Mouse (Mus musculus) midbrain, embryonic 14.5 days (tissue): ENCODE results near the gene Pcnt. TPM values are rescaled to one million over a fixed set of nuclear protein-coding genes. Genes with fewer than 3 reads are reported as not detected.

Source experiments
- ATAC-seq: fragments of 200-750 bp; cut with Nextera tagmentation; 2 replicates; pipeline ENCODE4 v1.8.0; 2017; ENCODE audit warnings: moderate number of reproducible peaks, moderate library complexity; ENCODE audit not compliant: low FRiP score, low TSS enrichment
- DNase-seq: peaks from one replicate; pipeline ENCODE4 v3.0.0-alpha.2; 2015
- H3K27ac ChIP-seq: fragments of 300-500 bp; sonication (generic); replicated peaks from 2 replicates; pipeline ENCODE4 v1.5.1; 2014; ENCODE audit warnings: mild to moderate bottlenecking, low read depth, low read length, moderate library complexity
- H3K27me3 ChIP-seq: fragments of 300-500 bp; sonication (generic); 2 replicates; pipeline ENCODE4 v1.6.1; 2014; ENCODE audit warnings: low read length, control low read depth, mixed read lengths; ENCODE audit not compliant: control insufficient read depth, insufficient read depth
- H3K36me3 ChIP-seq: fragments of 300-500 bp; sonication (generic); 2 replicates; pipeline ENCODE4 v1.6.1; 2014; ENCODE audit warnings: low read length, control low read depth; ENCODE audit not compliant: control insufficient read depth, insufficient read depth
- H3K4me1 ChIP-seq: fragments of 300-500 bp; sonication (generic); 2 replicates; pipeline ENCODE4 v1.6.1; 2014; ENCODE audit warnings: mild to moderate bottlenecking, antibody characterized with exemption, low read length, control low read depth; ENCODE audit not compliant: control insufficient read depth, insufficient read depth
- H3K4me2 ChIP-seq: fragments of 300-500 bp; sonication (generic); 2 replicates; pipeline ENCODE4 v1.6.1; 2014; ENCODE audit warnings: mild to moderate bottlenecking, low read length, moderate library complexity
- H3K4me3 ChIP-seq: fragments of 300-500 bp; sonication (generic); replicated peaks from 2 replicates; pipeline ENCODE4 v1.5.1; 2014; ENCODE audit warnings: low read depth, low read length
- H3K9ac ChIP-seq: fragments of 300-500 bp; sonication (generic); replicated peaks from 2 replicates; pipeline ENCODE4 v1.6.1; 2014; ENCODE audit warnings: mild to moderate bottlenecking, low read length, moderate library complexity
- H3K9me3 ChIP-seq: fragments of 300-500 bp; sonication (generic); 2 replicates; pipeline ENCODE4 v1.6.1; 2016; ENCODE audit warnings: low read length, control low read depth, mixed read lengths; ENCODE audit not compliant: control insufficient read depth
- WGBS: fragments of 180-500 bp; shearing (Covaris S2); extraction: QIAGEN DNeasy Blood & Tissue Kit; methylation state at CpG from one replicate; pipeline ENCODE4 v1.1.7; 2014; 5-methylcytosine and 5-hydroxymethylcytosine counted together
- polyA plus RNA-seq: library from polyadenylated mRNA; unstranded; fragments of >200 nt; fragmentation: Nextera tagmentation; extraction: Ambion mirVana; gene quantifications from 2 replicates; pipeline ENCODE4 v1.2.1, GENCODE M21; 2014

Gene Pcnt
- polyA plus RNA-seq, 1 experiment from 2014 or later: 11.9 TPM

GRCm38 (mm10) chr10:76346043-76346491 lies 96.5 kb downstream of the Pcnt start:
- H3K36me3 ChIP-seq: peaks cover 12% of the 10 kb centered on the region
- no peaks in the 10 kb centered on the region for H3K9me3 ChIP-seq
- H3K9ac ChIP-seq: no peak overlapping the region
- ATAC-seq: no peak
- 25% methylated on average over 8 of the region's 8 CpGs for WGBS
- peak; percentile 1 for DNase-seq
- no peak overlapping the region for H3K27ac ChIP-seq
- H3K4me1 ChIP-seq: peaks cover 22% of the 10 kb centered on the region
- no peaks in the 10 kb centered on the region for H3K27me3 ChIP-seq
- H3K4me3 ChIP-seq: peak overlapping the region; percentile 90; the same call in 1 of the 2 replicates
- peak overlapping the region; percentile 80 for H3K4me2 ChIP-seq

GRCm38 (mm10) chr10:76345540-76345902 lies 97.1 kb downstream of the Pcnt start:
- ATAC-seq: no peak
- Histone ChIP-seq H3K27me3 (no peaks in the 10 kb centered on the region), H3K36me3 (peaks cover 8% of the 10 kb centered on the region; the same call in 1 of the 2 replicates), H3K4me2 (peak overlapping the region; percentile 80), H3K27ac (peak overlapping the region; percentile 90), H3K4me1 (peaks cover 22% of the 10 kb centered on the region), H3K4me3 (peak overlapping the region; percentile 90), H3K9me3 (no peaks in the 10 kb centered on the region), H3K9ac (peak overlapping the region; percentile 96)
- no peak for DNase-seq
- WGBS: 6% methylated on average over 12 of the region's 12 CpGs

GRCm38 (mm10) chr10:76344711-76345539 lies 97.7 kb downstream of the Pcnt start, which contains the start of gene Dip2a:
TSS of gene Dip2a (minus strand) at chr10:76345291.
- Histone ChIP-seq H3K4me1 (peaks cover 22% of the 10 kb centered on the region), H3K36me3 (peaks cover 2% of the 10 kb centered on the region; the same call in 1 of the 2 replicates), H3K9me3 (no peaks in the 10 kb centered on the region), H3K27me3 (no peaks in the 10 kb centered on the region), H3K4me2 (peak within 1 kb of the TSS; percentile 80), H3K9ac (peak within 1 kb of the TSS; percentile 96), H3K4me3 (peak within 1 kb of the TSS; percentile 90), H3K27ac (peak within 1 kb of the TSS; percentile 90)
- DNase-seq (peak; percentile 98), ATAC-seq (peak; percentile 94)
- under 1% methylated on average over 86 of the region's 94 CpGs for WGBS

- no peaks in the 10 kb centered on the region for H3K9me3 ChIP-seq
- H3K4me3 ChIP-seq: no peak overlapping the region
- H3K27ac ChIP-seq: no peak overlapping the region
- H3K4me2 ChIP-seq: no peak overlapping the region
- no peaks in the 10 kb centered on the region for H3K4me1 ChIP-seq
- 40% methylated on average over 4 of the region's 4 CpGs for WGBS
- H3K36me3 ChIP-seq: no peaks in the 10 kb centered on the region
- ATAC-seq (no peak), DNase-seq (no peak)
- no peak overlapping the region for H3K9ac ChIP-seq
- H3K27me3 ChIP-seq: no peaks in the 10 kb centered on the region
Observed at GRCm38 (mm10) chr10:76334350-76334749, 108.2 kb downstream of the Pcnt start.

GRCm38 (mm10) chr10:76332040-76332439 lies 110.5 kb downstream of the Pcnt start:
- Histone ChIP-seq H3K4me3 (no peak overlapping the region), H3K27ac (no peak overlapping the region), H3K4me2 (no peak overlapping the region), H3K27me3 (no peaks in the 10 kb centered on the region), H3K9me3 (no peaks in the 10 kb centered on the region), H3K9ac (no peak overlapping the region), H3K36me3 (no peaks in the 10 kb centered on the region), H3K4me1 (no peaks in the 10 kb centered on the region)
- DNase-seq (no peak), ATAC-seq (no peak)
- 37% methylated on average over 2 of the region's 2 CpGs for WGBS

GRCm38 (mm10) chr10:76329093-76329492 lies 113.5 kb downstream of the Pcnt start:
- Histone ChIP-seq H3K4me3 (no peak overlapping the region), H3K4me2 (no peak overlapping the region), H3K4me1 (no peaks in the 10 kb centered on the region), H3K27me3 (no peaks in the 10 kb centered on the region), H3K9ac (no peak overlapping the region), H3K27ac (no peak overlapping the region), H3K9me3 (no peaks in the 10 kb centered on the region), H3K36me3 (no peaks in the 10 kb centered on the region; the same call in 1 of the 2 replicates)
- ATAC-seq: no peak
- 90% methylated on average over 4 of the region's 4 CpGs for WGBS
- no peak for DNase-seq

- H3K4me2 ChIP-seq: no peak overlapping the region
- H3K27ac ChIP-seq: no peak overlapping the region
- no peak overlapping the region for H3K4me3 ChIP-seq
- H3K36me3 ChIP-seq: no peaks in the 10 kb centered on the region; the same call in 1 of the 2 replicates
- ATAC-seq (no peak), DNase-seq (no peak)
- no peaks in the 10 kb centered on the region for H3K27me3 ChIP-seq
- 87% methylated on average over 3 of the region's 3 CpGs for WGBS
- H3K9me3 ChIP-seq: no peaks in the 10 kb centered on the region
- no peak overlapping the region for H3K9ac ChIP-seq
- no peaks in the 10 kb centered on the region for H3K4me1 ChIP-seq
Observed at GRCm38 (mm10) chr10:76328574-76328973, 114.0 kb downstream of the Pcnt start.

GRCm38 (mm10) chr10:76326304-76327006 lies 116.1 kb downstream of the Pcnt start:
- H3K4me3 ChIP-seq: no peak overlapping the region
- H3K9ac ChIP-seq: no peak overlapping the region
- H3K4me1 ChIP-seq: no peaks in the 10 kb centered on the region
- H3K36me3 ChIP-seq: no peaks in the 10 kb centered on the region; the same call in 1 of the 2 replicates
- H3K9me3 ChIP-seq: no peaks in the 10 kb centered on the region
- H3K27ac ChIP-seq: no peak overlapping the region
- peak; percentile 39 for DNase-seq
- no peak for ATAC-seq
- WGBS: 67% methylated on average over 6 of the region's 6 CpGs
- no peak overlapping the region for H3K4me2 ChIP-seq
- no peaks in the 10 kb centered on the region for H3K27me3 ChIP-seq
